Mouse (Mus musculus) lung, postnatal 14 days (tissue): ENCODE data around the gene Otp.

Experiments
- DNase-seq: peaks from one replicate; pipeline ENCODE4 v3.0.0; 2021

The Otp gene

DNA sequence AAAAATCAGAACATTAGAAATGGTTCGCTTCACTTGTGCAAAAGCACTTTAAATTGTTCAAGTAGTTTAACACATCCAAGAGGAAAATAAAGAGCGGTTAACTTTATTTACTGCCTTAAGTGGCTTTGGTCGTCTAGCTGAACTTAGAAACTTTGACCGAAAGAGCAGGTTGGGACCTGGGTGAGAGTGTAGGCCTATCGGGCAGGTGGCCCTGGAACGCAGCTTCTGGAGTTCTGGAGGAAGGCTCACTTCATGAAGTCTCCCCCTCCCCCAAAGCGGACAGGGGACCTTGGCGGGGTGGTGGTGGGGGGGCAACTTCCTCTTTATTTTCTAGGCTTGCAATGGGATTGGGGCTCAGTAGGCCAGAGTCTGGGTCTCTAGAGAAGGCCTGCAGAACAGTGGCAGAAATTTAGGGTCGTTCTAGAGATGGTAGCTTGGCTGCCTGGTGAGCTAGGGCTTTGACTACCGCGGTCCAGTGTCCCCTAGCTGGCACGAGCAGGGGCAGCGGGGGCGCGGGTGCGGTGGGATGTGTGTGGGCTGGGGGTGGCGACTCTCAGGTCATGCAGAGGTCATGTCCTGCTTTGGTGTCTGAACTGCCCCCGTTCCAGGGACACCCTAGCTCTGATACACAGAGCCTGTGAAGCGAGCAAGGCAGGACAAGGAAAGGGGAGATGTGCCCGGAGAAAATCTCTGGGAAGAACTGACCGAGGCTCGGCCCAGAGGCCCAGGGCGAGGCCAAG is 576 bp upstream of the Otp start:
- no peak for DNase-seq

DNA sequence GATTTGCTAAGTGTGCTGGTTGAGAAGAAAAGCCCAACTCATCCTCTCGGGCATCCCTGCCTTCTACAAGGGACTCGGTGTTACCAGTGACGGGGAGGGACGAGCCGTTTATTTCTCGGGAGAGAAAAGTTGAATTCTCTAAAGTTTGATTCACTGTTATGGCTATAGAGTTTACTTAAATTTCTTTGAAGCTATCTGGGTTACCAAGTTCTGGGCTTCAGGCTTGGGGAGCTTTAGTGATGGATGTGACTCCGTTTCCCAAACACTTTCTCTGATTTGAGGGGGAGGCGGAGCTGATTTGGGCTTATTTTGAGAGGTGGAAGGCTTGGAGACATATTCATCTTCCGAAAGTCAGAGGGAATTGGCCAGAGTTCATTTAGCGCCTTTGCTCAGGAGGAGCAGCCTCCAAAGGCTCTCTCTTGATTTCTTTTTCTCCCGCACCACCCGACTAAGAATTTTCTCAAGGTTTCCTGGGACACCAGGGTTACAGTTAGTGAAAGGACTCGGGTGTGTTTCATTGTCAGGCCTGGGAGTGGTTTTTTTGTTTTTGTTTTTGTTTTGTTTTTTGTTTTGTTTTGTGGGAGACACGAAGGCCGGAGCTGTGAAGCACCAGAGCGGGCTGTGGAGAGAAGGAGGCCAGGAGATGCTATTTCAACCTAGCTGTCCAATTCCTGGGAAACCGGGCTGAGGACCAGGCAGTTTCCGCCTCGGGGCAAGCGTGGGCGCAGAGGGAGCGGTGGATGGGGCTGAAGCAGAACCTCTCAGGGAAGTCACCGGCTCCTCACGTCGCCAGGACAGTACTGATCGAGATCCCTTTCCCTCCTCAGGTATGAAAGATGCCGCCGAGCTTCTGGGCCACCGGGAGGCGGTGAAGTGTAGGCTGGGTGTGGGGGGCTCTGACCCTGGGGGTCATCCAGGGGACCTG is 1.1 kb downstream of the Otp start:
- no peak for DNase-seq

DNA sequence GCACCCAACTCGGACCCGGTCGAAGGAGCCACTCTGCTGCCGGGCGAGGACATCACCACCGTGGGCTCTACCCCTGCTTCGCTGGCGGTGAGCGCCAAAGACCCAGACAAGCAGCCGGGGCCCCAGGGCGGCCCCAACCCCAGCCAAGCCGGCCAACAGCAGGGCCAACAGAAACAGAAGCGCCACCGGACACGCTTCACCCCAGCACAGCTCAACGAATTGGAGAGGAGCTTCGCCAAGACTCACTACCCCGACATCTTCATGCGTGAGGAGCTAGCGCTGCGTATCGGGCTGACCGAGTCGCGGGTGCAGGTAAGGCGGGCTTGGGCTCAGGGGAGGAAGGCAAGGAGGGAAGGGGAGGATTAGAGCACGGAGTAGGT is 1.8 kb downstream of the Otp start:
- DNase-seq = no peak

DNA sequence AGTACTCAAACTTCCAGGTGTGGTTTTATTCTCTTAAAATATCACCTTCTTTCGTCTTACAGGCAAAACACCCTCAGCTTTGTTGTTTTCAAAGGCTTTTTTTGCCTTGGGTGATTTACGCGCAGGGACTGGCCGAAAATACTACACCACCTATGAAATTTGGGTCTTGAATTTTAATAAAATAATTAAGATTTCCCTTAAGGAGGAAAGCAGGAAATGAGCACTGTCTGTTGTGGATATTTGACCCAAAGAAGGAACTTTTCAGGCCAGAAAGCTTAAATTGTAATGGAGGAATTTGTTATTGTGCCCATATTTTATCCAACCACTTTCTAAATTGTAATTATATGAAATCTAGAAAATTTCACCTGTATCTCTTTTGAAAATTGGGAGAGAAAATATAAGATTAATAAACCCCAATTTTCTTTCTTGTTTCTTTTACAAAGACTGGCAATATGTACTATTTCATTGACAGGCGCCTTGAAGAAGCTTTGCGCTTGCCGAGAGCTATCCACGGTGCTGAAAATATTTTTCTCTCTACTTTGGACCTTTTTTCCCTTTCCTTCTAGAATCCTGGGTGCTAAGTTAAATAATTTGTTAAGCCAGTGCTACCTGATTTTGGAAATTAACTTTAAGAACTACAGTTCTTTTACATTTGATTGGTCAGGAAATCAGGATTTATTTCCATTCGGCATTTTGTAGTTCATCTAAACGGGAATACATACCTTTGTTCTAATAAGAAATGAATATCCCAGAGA is 2.8 kb downstream of the Otp start:
- DNase-seq = no peak

DNA sequence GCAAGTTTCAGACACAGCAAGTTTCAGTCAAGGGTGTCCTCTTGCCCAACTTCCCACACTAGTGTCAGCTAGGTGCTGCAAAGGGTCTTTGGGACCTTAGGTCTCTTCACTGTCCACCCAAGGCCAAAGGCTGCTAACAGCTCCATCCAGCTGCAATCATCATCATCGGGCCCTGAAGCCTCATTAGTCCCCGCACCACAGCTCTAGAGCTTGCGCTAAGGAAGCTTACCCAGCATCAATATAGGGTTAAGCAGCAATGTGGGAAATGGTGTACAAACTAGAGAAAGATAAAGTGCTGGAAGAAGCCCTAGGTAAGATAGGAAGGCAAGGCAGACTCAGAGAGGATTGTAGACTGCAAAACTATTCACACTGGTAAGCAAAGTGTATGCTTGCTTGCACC is 5.8 kb downstream of the Otp start:
- DNase-seq = no peak

DNA sequence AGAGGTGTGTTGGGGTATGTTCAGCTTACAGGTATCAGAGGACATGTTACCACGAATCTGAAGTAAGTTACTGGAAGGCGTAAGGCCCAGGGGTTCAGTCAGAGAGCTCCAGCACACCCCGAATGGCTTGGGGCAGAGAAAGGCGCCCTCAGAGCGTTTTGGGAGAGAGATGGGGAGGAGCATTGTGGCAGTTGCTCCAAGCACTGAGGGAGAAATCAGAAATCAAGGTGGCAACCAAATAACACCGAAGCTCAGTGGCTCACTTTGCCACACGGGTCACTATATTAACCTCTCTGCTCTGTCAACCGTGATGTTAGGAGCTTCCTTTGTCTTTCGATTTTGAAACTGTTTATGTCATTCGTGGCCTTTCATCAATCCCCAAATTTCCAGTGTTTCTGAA is 6.8 kb downstream of the Otp start:
- DNase-seq = no peak

DNA sequence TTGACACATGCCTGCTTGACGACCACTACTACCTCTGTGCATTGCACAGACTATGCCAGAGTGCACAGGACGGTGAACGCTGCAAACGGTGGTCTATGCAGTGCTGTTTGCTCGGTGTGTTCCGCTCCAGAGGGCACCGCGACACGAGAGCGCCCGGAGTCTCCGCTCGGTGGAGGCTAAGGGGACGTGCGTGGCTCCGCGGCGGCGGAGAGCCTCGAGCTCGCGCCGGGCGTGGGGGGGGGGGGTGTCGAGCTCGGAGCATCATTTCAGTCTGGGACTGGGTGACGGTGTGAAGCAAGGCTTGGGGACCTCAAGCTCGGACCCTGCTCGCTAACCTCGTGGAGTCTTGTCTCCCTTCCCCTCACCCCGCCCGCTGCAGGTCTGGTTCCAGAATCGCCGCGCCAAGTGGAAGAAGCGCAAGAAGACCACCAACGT is 7.3 kb downstream of the Otp start:
- DNase-seq = no peak

DNA sequence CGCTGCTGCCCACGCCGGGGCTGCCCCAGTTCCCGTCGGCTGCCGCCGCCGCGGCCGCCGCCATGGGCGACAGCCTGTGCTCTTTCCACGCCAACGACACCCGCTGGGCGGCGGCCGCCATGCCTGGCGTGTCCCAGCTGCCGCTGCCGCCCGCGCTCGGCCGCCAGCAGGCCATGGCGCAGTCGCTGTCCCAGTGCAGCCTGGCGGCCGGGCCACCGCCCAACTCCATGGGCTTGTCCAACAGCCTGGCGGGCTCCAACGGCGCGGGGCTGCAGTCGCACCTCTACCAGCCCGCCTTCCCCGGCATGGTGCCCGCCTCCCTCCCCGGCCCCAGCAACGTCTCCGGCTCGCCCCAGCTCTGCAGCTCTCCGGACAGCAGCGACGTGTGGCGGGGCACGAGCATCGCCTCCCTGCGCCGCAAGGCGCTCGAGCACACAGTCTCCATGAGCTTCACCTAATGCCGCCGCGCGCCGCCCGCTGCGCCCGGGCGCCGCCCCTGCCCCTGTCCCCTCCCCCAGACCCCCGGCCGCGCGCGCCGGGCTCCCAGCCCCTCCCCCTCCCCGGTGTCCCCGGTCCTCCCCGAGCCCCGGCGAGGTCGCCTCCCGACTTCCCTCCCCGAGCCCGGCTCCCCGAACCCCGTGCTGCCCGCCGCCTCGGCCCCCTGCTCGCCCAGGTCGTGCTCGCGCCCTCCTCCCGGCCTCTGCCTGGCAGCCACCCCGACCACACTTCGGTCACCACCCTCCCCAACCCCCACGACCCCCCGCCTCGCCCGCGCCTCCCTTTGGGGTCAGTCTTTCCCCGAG is 8.0 kb downstream of the Otp start:
- no peak for DNase-seq

DNA sequence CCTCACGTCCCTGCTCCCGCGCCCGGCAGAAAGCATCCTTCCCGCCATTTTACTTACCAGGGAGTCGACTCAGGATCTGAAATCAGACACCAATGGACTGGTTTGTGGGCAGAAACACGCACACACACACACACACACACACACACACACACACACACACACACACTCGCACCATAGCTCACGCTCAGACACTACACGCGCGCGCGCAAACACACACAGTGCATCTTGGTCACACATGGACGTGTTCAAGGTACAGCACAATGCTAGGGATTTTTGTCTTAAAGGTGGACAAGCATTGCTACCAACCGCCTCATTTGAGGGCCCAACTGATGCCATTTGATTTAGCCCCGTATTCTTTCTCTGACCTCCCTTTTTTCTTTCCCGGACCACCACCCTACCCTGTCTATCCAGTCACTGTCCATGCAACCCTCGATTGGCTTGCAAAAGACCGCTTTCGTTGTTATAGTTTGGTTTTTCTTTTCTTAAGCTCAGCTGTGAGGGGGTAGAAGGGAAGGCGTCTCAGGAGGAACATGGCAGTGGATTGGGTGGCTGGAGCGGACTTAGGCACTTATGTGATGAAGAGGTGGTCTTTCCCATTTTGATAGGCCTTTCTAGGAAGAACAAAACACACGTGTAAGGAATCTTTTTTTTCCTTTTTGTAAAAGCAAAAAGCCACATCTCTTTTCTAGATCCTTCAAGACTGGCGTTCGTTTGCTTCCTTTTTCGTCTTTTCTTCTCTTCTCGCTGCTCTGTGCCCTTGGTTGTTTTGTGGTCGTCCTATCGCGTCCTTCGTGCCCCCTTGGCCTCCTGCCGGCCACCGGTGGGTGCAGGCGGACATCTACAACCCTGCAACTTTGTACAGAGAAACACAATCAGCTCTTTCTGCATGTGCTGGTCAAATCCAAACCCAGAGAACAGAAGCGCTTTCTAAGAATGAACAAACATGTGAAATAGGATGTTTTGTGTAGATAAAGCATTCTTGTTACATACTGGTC is 8.9 kb downstream of the Otp start:
- DNase-seq = no peak

DNA sequence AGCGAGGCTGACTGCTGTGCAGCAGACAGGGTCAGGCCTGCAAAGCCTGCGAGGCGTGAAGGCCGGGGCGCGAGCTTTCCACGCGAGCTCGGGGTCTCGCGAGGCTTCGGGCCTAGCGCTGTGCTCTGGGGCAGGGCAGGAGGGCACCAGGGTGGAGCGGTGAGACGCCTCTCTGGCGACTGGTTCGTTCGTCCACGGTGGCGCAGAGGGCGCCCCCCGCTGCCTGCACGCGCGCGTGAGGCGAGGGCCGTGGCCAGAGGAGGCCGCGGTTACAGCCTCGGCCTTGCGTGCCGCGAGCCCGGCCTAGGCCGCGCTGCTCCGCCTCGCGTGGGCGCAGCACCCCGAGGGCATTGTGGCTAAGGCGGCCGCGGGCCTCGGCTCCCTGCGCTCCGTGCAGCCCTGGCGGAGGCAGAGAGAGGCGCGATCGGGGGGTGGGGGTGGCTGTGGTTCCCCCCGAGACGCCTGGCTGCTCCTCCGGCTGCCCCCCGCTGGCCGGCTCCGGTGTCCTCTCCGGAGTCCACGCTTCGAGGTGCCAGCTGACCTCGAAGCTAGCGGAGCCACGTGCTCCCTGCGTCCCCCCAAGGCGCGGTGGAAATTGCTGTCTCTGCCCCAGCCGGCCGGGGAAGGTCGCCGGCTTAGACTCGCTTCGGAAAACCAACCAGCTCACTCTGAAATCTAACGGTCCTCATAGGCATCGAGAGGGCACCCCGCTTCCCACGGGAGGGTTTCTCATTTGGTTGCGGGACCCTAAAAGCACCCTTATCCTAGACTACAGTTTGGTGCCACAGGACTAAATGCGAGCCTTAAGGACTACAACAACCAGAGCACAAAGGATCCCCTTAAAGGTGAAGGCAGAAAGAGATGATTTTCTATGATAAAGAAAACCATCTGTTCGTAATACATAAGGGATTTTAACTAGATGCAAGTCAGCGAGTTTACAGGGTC is 10.2 kb downstream of the Otp start:
- no peak for DNase-seq

DNA sequence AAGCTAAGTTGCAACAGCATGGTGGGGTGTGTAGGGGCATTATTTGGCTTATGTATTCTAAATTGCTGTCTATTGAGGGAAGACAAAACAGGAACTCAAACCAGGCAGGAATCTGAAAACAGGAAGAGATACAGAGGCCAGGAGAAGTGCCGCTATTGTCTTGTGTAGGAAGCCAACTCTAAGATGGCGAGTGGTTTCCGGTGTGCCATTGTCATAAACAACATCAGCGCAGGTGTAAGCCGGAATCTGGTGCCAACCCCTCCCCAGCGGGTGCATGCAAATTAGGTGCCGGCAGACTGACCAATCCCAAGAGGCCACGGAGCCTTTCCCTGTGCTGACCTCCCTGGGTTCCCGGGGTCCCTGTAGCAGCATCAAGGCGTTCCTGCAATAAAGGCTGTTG is 32.4 kb downstream of the Otp start:
- DNase-seq = no peak

DNA sequence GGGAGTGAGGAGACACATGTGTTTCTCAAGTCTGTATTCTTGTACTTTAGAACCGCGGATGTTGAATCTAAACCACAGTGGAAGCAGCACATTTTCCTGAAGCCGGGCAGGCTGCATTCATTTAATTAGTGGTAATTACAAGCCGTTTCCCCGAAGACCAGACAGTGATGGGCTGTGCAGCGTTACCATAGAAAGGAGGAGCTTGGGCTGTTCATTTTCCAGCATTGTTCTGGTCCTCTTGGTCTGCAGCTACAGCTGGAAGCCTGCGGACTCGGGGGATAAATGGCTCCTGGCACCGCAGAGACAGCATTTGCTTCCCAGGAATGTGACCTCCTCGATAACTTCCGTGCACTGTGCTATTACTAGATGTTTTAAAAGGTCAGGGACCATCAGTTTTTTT is 37.6 kb downstream of the Otp start:
- DNase-seq = no peak

DNA sequence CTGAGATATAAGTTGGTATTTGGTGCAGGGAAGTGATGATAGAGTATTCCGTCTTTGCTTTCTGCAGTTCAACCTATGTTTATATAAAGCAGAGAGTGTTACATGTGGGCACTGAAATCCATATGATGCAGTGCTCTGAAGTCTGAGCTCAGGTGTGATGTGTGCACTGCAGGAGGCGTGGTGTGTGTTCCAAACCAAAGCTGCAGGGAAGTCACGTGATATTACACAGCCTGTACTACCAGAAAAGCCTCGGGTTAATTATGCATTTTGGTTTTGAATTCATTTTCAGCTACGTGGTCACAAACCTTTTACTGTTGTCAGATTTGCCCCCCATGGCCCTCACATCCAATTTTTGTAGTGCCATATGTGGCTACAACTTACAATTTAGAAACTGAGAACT is 40.3 kb downstream of the Otp start:
- DNase-seq = no peak

DNA sequence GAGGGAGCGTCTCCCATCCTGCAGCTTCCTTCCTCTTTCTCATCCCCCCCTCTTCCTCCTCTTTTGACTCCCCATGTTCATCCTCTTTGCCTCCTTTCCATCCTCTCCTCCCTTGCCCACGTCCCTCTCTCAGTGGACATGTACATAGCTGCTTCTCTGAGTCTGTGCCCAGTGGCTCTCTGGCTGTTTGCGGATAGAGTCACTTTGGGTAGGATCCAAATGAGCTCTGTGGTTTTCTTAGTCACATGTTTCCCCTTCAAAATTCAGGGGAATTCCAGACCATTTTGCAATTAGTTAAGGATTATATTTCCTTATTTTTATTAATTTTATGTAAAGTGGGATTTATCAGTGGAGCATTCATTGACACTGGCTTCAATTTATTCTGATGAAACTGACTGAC is 52.7 kb downstream of the Otp start:
- DNase-seq = no peak
